Mouse (Mus musculus): ENCODE results near the gene Sec23a. TPM values are rescaled to one million over a fixed set of nuclear protein-coding genes. Genes with fewer than 3 reads are reported as not detected.

Sec23a gene
- total and polyA plus RNA-seq, 3 experiments, result 8.4 to 33.7 (median 28.2) TPM

DNA sequence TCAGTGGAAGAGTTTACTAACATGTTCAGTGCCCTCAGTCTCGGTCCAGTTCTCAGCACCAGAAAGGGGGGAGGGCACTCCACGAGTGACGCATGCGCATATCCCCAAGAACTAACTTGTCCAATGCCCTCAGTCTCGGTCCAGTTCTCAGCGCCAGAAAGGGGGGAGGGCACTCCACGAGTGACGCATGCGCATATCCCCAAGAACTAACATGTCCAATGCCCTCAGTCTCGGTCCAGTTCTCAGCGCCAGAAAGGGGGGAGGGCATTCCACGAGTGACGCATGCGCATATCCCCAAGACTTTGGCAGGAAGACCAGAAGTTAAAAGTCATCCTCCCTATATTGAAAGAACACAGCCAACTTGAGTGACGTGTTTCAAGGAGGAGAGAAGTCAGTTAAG is 86.8 kb downstream of the Sec23a start:
- H3K4me3 ChIP-seq (ENCODE audit: low read depth, low read length), result no peak overlapping the region
- DNase-seq (ENCODE audit: low spot score) (no peak), ATAC-seq (ENCODE audit: extremely low read depth, insufficient number of reproducible peaks, low FRiP score, poor library complexity, severe bottlenecking) (no peak)
- no peaks in the 10 kb centered on the region for H3K36me3 ChIP-seq (replicated peaks)
- H3K27me3 ChIP-seq (ENCODE audit: insufficient read depth, low read length), result peaks cover 5% of the 10 kb centered on the region; the same call in 1 of the 2 replicates
- TF ChIP-seq GATA2 (IDR thresholded peaks at IDR 0.05; ENCODE audit: borderline replicate concordance, low read depth, low read length), result no peak
- TF ChIP-seq CTCF (IDR thresholded peaks at IDR 0.05; ENCODE audit: low read depth, low read length), result no peak
- TF ChIP-seq TAL1 (conservative IDR thresholded peaks at IDR 0.05; ENCODE audit: low read depth, low read length), result no peak
- no peak for TF ChIP-seq GATA1 (IDR thresholded peaks at IDR 0.05; ENCODE audit: borderline replicate concordance, low read length)
- no peak for TF ChIP-seq POLR2AphosphoS5 (IDR thresholded peaks at IDR 0.05; ENCODE audit: insufficient replicate concordance, low read depth, low read length)
- no peaks in the 10 kb centered on the region for H3K9me3 ChIP-seq (replicated peaks)
- H3K4me1 ChIP-seq (ENCODE audit: insufficient read depth, low read depth, low read length), result no peaks in the 10 kb centered on the region

DNA sequence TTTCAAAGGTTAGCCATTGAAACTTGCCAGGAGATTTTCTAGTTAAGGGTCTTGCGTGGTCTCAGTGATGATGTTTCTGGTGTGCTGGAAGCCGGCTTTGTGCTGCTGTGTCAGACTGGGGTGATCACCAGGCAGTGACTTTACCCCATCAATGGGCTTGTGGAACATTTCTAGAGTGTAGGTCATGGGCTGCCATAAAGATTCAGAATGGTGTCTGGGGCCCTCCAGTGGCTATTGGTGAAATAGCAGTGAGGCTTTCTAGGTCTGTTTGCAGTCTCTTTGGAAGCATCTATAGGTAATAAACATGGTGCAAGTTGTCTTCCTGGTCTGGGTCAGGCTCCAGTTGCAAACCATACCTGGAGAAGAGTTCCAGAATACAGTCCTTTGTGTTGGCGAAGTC is 87.8 kb downstream of the Sec23a start:
- Histone ChIP-seq H3K4me3 (ENCODE audit: low read depth, low read length) (no peak overlapping the region), H3K9me3 (replicated peaks) (no peaks in the 10 kb centered on the region), H3K4me1 (ENCODE audit: insufficient read depth, low read depth, low read length) (no peaks in the 10 kb centered on the region), H3K27me3 (ENCODE audit: insufficient read depth, low read length) (peaks cover 2% of the 10 kb centered on the region; the same call in 1 of the 2 replicates), H3K36me3 (replicated peaks) (no peaks in the 10 kb centered on the region)
- DNase-seq (ENCODE audit: low spot score) (no peak), ATAC-seq (ENCODE audit: extremely low read depth, insufficient number of reproducible peaks, low FRiP score, poor library complexity, severe bottlenecking) (no peak)
- no peak for TF ChIP-seq GATA1 (IDR thresholded peaks at IDR 0.05; ENCODE audit: borderline replicate concordance, low read length)
- TF ChIP-seq GATA2 (IDR thresholded peaks at IDR 0.05; ENCODE audit: borderline replicate concordance, low read depth, low read length), result no peak
- TF ChIP-seq TAL1 (conservative IDR thresholded peaks at IDR 0.05; ENCODE audit: low read depth, low read length), result no peak
- no peak for TF ChIP-seq POLR2AphosphoS5 (IDR thresholded peaks at IDR 0.05; ENCODE audit: insufficient replicate concordance, low read depth, low read length)
- TF ChIP-seq CTCF (IDR thresholded peaks at IDR 0.05; ENCODE audit: low read depth, low read length), result no peak; the same call in 1 of the 2 replicates

DNA sequence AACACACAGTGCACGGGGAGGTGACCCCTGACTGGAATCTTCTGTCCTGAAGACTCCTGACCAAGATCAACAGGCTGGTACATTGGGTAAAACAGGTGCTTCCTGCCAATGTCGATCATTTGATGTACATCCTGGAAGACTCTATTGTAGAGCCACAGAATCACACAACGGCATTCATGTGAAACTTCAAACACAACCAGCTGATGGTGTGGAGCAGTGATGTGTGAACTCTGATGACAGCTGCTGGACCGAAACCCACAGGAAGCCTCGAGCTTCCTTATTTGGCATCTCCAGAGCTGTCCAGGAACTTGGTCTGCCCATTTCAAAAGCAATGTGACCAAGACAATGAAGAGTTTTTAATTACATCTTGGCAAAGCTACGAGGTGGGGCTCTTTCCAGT is 91.0 kb downstream of the Sec23a start:
- TF ChIP-seq POLR2AphosphoS5 (IDR thresholded peaks at IDR 0.05; ENCODE audit: insufficient replicate concordance, low read depth, low read length), result no peak
- TF ChIP-seq CTCF (IDR thresholded peaks at IDR 0.05; ENCODE audit: low read depth, low read length), result no peak
- no peak for TF ChIP-seq GATA2 (IDR thresholded peaks at IDR 0.05; ENCODE audit: borderline replicate concordance, low read depth, low read length)
- no peak for TF ChIP-seq TAL1 (conservative IDR thresholded peaks at IDR 0.05; ENCODE audit: low read depth, low read length)
- no peak for TF ChIP-seq GATA1 (IDR thresholded peaks at IDR 0.05; ENCODE audit: borderline replicate concordance, low read length)
- DNase-seq (ENCODE audit: low spot score) (no peak), ATAC-seq (ENCODE audit: extremely low read depth, insufficient number of reproducible peaks, low FRiP score, poor library complexity, severe bottlenecking) (no peak)
- Histone ChIP-seq H3K36me3 (replicated peaks) (no peaks in the 10 kb centered on the region), H3K9me3 (replicated peaks) (no peaks in the 10 kb centered on the region), H3K4me1 (ENCODE audit: insufficient read depth, low read depth, low read length) (no peaks in the 10 kb centered on the region), H3K4me3 (ENCODE audit: low read depth, low read length) (no peak overlapping the region), H3K27me3 (ENCODE audit: insufficient read depth, low read length) (peaks cover 2% of the 10 kb centered on the region; the same call in 1 of the 2 replicates)

DNA sequence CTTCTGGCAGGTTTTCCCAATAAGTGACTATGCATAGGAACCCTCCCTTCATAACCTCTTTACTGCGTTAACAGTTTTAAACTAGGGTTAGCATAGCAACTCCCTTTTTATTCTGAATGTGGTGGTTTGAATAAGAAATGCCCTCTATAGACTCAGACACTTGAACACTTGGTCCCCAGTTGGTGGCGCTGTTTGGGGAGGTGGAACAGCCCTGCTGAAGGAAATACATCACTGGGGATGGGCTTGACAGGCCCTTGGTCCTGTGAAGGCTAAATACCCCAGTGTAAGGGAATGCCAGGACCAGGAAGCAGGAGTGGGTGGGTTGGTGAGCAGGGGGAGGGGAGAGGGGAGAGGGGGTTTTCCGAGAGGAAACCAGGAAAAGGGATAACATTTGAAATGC is 92.3 kb downstream of the Sec23a start:
- H3K4me3 ChIP-seq (ENCODE audit: low read depth, low read length), result no peak overlapping the region
- DNase-seq (ENCODE audit: low spot score), result no peak
- H3K4me1 ChIP-seq (ENCODE audit: insufficient read depth, low read depth, low read length), result no peaks in the 10 kb centered on the region

DNA sequence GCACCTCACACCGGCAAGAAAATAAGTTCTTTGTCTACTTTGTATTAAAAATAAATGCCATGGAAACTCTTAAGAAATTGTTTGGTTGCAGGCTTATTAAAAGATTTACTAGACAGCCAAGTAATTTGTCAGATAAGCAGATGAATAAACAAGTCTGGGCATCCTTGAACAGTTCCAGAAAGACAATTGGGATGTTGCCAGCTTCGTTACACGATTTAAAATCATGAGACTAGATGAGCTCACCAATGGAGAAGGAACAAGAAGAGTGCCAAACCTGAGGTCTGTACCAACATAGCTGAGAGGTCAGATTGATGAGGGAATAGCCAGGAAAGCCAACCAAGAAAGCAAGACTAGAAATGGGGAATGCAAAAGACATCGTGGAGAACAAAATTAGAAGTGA is 102.0 kb downstream of the Sec23a start:
- H3K4me1 ChIP-seq (ENCODE audit: insufficient read depth, low read depth, low read length), result no peaks in the 10 kb centered on the region
- no peak overlapping the region for H3K4me3 ChIP-seq (ENCODE audit: low read depth, low read length)
- no peak for TF ChIP-seq POLR2AphosphoS5 (IDR thresholded peaks at IDR 0.05; ENCODE audit: insufficient replicate concordance, low read depth, low read length)
- no peak for TF ChIP-seq CTCF (IDR thresholded peaks at IDR 0.05; ENCODE audit: low read depth, low read length)
- no peak for TF ChIP-seq GATA1 (IDR thresholded peaks at IDR 0.05; ENCODE audit: borderline replicate concordance, low read length)
- TF ChIP-seq GATA2 (IDR thresholded peaks at IDR 0.05; ENCODE audit: borderline replicate concordance, low read depth, low read length), result no peak
- TF ChIP-seq TAL1 (conservative IDR thresholded peaks at IDR 0.05; ENCODE audit: low read depth, low read length), result no peak
- no peaks in the 10 kb centered on the region for H3K36me3 ChIP-seq (replicated peaks)
- no peaks in the 10 kb centered on the region for H3K27me3 ChIP-seq (ENCODE audit: insufficient read depth, low read length)
- DNase-seq (ENCODE audit: low spot score), result no peak
- no peaks in the 10 kb centered on the region for H3K9me3 ChIP-seq (replicated peaks)
- ATAC-seq (ENCODE audit: extremely low read depth, insufficient number of reproducible peaks, low FRiP score, poor library complexity, severe bottlenecking), result no peak

More for the DNA sequence above, 92.3 kb downstream of the Sec23a start:
- ATAC-seq (ENCODE audit: extremely low read depth, insufficient number of reproducible peaks, low FRiP score, poor library complexity, severe bottlenecking), result no peak
- no peaks in the 10 kb centered on the region for H3K36me3 ChIP-seq (replicated peaks)
- H3K27me3 ChIP-seq (ENCODE audit: insufficient read depth, low read length), result no peaks in the 10 kb centered on the region
- TF ChIP-seq POLR2AphosphoS5 (IDR thresholded peaks at IDR 0.05; ENCODE audit: insufficient replicate concordance, low read depth, low read length) (no peak), GATA1 (IDR thresholded peaks at IDR 0.05; ENCODE audit: borderline replicate concordance, low read length) (no peak), GATA2 (IDR thresholded peaks at IDR 0.05; ENCODE audit: borderline replicate concordance, low read depth, low read length) (no peak), CTCF (IDR thresholded peaks at IDR 0.05; ENCODE audit: low read depth, low read length) (no peak), TAL1 (conservative IDR thresholded peaks at IDR 0.05; ENCODE audit: low read depth, low read length) (no peak)
- no peaks in the 10 kb centered on the region for H3K9me3 ChIP-seq (replicated peaks)

Other genes starting within 250 kb of the Sec23a start
- 30.4 and 34.8 TPM in 2 replicates for gene Gemin2, start 1.4 kb upstream of the Sec23a start, total RNA-seq (2014; fragmentation: Nextera tagmentation)
- 31.2 and 33.2 TPM in 2 replicates for gene Gemin2, start 1.4 kb upstream of the Sec23a start, total RNA-seq (2017)
- 4.6 and 8.0 TPM in 2 replicates for gene Gemin2, start 1.4 kb upstream of the Sec23a start, polyA plus RNA-seq (2012)
- 73.2 and 79.4 TPM in 2 replicates for gene Trappc6b, start 49.5 kb upstream of the Sec23a start, total RNA-seq (2014; fragmentation: Nextera tagmentation)
- gene Trappc6b, start 49.5 kb upstream of the Sec23a start, total RNA-seq (2017), result 83.6 and 101 TPM in 2 replicates
- 108 and 114 TPM in 2 replicates for gene Trappc6b, start 49.5 kb upstream of the Sec23a start, polyA plus RNA-seq (2012)
- gene Pnn, start 54.9 kb upstream of the Sec23a start, total RNA-seq (2014; fragmentation: Nextera tagmentation), result 165 and 172 TPM in 2 replicates
- gene Pnn, start 54.9 kb upstream of the Sec23a start, total RNA-seq (2017), result 99.4 and 128 TPM in 2 replicates
- 79.8 and 99.9 TPM in 2 replicates for gene Pnn, start 54.9 kb upstream of the Sec23a start, polyA plus RNA-seq (2012)
- 147 and 162 TPM in 2 replicates for gene Mia2, start 83.8 kb upstream of the Sec23a start, total RNA-seq (2014; fragmentation: Nextera tagmentation)
- 135 and 151 TPM in 2 replicates for gene Mia2, start 83.8 kb upstream of the Sec23a start, total RNA-seq (2017)
- gene Mia2, start 83.8 kb upstream of the Sec23a start, polyA plus RNA-seq (2012), result 47.7 and 50.5 TPM in 2 replicates
- gene Fbxo33, start 207.7 kb upstream of the Sec23a start, total RNA-seq (2014; fragmentation: Nextera tagmentation), result 29.1 and 31.2 TPM in 2 replicates
- 37.4 and 37.5 TPM in 2 replicates for gene Fbxo33, start 207.7 kb upstream of the Sec23a start, total RNA-seq (2017)
- gene Fbxo33, start 207.7 kb upstream of the Sec23a start, polyA plus RNA-seq (2012), result 6.1 and 9.1 TPM in 2 replicates